Mouse (Mus musculus) right cerebral cortex, postnatal 10 days (tissue): ENCODE results near the gene Kansl3.

Experiments used
- DNase-seq, 2 experiments: peaks; one replicate each; pipeline ENCODE4 v3.0.0; 2021; ENCODE audit warnings: low spot score in 2 of 2

Kansl3 gene

DNA sequence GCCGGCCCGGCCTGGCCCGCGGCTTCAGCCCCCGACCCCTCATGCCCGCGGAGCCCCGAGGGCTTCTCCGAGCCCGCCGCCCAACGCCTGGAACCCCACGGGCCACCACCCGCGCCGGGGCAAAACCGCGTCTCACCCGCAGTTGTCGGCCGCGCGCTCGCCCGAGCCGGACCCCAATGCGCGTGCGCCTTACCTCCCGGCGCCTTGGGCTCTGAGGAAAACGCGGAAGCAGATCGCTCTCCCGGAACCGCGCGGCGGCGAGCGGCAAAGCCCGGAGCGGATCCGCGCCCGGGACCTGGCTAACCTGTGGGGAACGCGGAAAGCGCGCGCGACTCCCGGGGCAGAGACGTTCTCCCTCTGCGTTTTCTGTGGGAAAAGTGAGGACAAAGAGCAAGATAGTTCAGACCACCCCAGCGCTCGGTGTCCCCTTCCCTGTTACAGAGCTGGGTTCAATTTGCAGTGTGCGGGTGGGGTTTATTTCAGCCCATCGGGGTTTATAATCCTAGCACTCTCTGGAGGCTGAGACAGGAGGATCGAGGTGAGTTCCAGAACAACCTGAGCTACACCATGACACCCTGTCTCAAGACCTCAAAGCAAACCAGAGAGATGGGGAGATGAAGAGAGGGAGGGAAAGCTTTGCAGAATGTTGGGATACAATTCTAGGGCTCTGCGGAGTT is at the start of gene Kansl3:
TSS of gene Kansl3 (minus strand) at position 213 of the 677 bp plus-strand sequence.
- peak; percentile 89 to 93 for DNase-seq

- DNase-seq = no peak
Observed at GRCm38 (mm10) chr1:36404531-36404930, 35.5 kb upstream of the Kansl3 start.

DNA sequence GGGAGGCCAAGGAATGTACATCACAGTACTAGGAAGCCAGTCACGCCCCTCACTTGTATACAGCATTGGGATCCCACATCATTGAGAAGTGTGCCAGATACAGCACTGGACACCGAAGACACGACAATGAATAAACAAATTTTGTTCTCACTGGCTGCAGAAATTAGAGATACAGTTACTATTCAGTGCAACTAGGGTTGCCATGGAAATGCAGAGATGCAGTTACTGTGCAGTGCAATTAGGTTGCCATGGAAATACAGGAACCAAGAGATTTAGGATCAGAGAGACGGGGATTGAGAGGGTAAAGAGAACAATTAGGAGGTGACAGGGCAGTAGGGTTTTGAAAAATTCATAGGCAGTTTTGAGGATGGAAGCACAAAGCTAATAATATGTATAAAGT is 32.5 kb upstream of the Kansl3 start:
- peak in 1 of 2 experiments; percentile 67 for DNase-seq

GRCm38 (mm10) chr1:36397041-36397440 is 28.1 kb upstream of the Kansl3 start:
- no peak for DNase-seq

- DNase-seq = no peak
Observed at GRCm38 (mm10) chr1:36379582-36379981, 10.6 kb upstream of the Kansl3 start.

- DNase-seq = no peak
Observed at GRCm38 (mm10) chr1:36378880-36379279, 9.9 kb upstream of the Kansl3 start.

DNA sequence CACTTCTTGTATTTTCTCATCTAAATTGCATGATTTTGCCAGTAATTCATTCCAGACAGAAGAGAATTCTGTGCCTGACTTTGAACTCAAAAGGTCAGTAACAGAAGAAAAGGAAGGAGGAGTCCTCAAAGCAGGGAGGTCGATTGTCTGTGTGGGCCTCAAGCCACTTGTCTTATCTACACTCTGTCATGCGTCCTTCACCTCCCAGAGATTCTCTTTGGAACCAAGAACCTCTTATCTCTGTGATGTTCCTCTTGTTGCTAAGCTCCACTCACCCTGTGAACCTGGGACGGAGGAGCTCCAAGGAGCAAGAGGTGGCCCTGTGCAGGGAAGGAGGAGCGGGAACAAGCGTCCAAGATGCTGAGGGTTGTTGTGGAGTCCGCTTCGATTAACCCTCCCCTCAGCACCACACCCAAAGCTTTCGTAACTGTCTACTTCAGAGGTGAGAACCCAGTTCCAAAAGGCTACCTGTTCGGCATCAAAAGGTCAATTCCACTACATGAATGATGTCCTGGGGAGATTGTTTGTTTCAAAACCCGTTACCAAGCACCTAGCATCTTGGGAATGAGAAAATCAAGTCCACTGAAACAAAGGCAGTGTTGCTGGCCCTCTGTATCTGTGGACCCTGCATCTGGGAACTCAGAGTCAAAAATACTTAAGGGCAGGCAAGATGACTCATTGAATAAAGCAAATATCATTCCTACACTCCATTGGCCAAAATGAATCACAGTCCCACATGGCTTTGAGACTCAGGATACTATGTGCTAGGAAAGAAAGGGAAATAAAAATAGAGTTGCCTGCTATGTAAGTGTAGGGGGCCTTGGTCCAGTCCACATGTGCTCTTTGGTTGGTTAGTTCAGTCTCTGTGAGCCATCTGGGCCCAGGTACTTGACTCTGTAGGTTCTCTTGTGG is 3.2 kb upstream of the Kansl3 start, which contains the start of gene Fer1l5:
TSS of gene Fer1l5 (plus strand) at position 358 of the 912 bp plus-strand sequence.
- no peak for DNase-seq

GRCm38 (mm10) chr1:36370918-36371317 is 1.9 kb upstream of the Kansl3 start:
- DNase-seq = no peak

DNA sequence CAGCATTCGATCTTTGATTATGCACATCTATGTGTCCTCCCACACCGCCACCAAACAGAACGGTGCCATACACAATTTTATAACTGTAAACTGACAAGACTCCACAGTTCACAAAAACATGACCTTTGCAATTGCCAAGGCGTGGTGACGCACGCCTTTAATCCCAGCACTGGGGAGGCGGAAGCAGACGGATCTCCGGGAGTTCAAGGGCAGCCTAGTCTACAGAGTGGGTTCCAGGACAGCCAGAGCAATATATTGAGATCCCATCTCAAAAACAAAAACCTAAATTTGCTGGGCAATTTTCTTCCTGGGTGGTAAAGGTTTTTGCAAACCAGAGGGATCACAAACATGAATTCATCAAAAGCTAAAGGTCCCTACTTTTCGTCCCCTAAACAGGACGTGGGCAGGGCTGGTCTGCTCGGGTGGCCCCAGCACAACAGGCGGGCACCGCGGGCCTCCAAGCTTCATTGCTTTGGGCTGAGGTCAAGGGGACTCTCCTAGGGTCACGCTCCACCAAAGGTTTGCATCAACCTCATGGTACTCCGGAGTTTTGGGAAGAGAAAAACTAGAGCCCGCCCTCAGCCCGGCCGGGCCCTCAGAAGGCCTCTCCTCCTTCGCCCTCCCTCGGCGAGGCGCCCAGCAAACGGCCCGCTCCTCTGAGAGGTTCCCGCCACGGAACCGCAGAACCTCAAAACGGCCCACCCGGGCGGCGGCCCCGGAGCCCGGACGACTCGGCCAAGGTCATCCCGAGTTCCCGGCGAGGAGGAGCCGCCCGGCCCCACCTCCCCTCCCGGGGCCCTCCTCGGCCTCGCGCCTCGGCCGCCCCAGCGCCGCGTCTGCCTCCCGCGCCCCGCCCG is 641 bp downstream of the Kansl3 start:
- peak; percentile 54 to 55 for DNase-seq

DNA sequence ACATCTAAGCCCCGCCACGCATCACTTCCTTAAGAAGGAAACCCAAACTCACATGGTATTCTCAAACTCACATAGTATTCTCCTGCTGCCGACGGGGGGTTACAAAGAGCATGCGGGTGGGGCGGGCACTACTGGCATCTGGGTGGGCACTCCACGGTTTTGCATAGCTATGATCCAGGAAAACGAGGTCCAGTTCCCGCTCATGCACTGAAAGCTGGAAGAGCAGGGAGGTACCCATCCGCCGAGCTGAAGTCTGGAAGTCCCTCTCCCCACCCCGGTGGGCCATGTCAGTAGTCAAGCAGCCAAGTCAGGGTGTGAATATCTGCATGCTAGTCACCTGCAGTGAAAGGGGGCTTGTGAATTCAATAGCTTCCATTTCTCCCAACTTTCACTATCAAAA is 1.3 kb downstream of the Kansl3 start:
- no peak for DNase-seq

DNA sequence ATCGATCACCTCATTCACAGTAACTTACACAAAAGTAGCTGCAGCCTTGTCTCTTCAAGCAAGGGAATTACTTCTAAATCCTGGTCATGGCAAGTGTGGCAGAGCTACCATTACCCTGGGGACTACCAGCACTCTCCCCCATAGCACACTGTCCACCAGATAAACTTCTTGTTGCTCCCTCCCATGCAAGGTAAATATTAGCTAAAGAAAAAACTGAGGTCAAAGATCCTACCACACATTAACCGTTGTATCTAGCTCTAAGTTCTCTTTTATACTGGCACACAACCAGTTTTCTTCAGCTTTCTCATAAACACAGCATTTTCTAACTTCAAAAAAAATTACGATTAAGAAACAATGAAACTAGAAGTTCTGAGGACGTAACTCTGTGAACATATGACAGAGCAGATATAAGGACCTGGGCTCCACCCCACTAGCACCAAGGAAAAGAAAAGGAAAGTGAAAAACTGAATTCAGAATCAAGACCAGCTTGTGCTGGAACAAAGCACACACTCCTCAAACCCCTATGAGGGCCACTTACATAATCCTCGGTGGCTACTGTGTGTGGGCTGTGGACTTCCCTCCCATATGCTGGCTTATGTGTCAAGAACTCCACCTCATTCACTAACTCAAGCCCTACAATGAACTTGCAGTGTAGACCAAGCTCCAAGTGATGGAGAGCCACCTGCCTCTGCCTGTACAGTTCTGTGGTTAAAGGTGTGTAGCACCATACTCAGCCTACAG is 11.9 kb downstream of the Kansl3 start:
- no peak for DNase-seq

DNA sequence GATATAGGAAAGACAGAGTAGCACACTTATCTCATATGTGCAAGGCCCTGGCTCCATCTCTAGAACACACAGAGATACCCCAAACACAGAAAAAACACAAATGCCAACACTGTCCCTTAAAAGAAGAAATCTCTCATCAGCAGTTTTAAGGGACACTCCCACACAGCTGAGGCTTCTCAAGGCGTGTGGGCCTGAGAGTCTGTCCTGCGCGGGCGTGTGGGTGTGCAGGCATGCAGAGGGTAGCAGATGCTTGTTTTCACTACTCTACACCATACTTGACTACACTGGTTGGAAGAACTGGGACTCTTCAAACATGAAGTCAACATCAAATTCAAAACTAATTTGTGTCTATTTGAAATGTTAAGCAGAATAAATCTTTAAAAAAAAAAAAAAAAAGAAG is 16.6 kb downstream of the Kansl3 start:
- DNase-seq = no peak

DNA sequence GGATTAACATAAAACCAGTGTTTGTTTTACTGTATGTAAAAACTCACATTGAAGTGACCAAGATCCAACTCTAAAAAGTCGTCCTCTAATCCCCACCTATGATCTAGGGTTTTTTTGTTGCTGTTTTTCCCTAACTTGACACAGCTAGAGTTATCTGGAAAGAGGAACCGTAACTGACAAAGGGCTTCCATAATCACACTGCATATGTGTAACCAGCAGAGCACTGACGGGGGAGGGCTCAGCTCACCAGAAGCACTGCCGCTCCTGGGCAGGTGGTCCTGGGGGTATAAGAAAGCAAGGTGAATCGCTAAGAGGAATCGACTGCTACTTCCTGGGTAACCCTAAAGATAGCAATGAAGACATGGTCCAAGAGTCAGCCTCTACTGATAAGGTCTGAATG is 26.4 kb downstream of the Kansl3 start:
- DNase-seq = no peak

GRCm38 (mm10) chr1:36332955-36333887 is 35.8 kb downstream of the Kansl3 start:
- DNase-seq = no peak

DNA sequence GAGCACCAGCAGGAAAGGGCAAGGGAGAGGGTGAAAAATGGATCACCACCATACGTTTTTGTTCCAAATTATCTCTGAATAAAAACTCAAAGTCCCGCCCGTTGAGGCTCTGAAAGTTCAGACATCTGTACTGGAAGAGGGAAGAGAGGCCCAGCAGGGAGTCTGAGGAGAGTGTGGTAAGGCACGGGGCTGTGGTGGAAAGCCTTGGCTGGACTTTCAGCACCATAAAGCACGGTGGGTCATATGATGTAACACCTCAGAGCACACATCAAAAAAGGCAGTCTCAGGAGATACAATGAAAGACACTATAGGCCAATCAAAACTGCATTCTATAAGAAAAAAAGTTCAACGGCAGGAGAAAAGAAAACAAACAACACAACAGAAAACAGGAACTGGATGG is 37.2 kb downstream of the Kansl3 start:
- DNase-seq = no peak

DNA sequence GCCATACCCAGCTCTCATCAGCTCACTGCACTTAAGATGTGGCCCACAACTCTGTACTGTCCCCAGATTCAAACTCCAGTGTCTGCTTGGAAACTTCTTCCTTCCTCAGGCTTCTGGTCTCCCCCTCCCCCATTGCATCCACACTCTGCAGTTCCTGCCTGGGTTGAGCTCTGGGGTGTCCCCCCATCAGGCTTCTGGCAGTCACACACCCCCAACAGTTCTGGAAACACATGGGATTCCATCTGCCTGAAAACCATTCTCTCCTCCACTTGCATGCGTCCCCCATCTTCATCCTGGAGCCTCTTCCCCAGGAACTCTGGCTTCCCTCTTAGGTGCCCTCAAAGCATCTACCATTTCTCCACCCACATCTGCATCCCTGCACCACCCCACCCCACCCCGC is 42.2 kb downstream of the Kansl3 start:
- DNase-seq = no peak

DNA sequence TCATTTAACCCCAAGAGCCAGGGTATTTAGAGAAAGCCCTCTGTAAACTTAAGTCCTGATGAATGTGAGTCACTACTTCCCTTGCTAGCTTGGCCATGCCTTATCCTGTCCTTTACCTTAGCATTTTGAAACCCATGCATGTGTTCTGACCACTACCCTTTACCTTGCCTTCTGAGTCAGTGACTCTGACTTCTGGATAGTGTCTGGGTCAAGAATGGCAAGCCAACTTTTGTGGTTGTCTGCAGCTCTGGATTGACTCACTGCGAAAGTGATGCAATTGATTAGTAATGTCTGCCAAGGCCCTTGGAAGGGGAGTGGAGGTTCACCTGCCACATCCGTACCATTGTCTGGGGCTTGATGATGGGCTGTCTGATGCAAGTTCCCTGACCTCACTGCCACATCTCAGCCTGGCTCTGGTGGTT is 43.1 kb downstream of the Kansl3 start:
- DNase-seq = no peak

DNA sequence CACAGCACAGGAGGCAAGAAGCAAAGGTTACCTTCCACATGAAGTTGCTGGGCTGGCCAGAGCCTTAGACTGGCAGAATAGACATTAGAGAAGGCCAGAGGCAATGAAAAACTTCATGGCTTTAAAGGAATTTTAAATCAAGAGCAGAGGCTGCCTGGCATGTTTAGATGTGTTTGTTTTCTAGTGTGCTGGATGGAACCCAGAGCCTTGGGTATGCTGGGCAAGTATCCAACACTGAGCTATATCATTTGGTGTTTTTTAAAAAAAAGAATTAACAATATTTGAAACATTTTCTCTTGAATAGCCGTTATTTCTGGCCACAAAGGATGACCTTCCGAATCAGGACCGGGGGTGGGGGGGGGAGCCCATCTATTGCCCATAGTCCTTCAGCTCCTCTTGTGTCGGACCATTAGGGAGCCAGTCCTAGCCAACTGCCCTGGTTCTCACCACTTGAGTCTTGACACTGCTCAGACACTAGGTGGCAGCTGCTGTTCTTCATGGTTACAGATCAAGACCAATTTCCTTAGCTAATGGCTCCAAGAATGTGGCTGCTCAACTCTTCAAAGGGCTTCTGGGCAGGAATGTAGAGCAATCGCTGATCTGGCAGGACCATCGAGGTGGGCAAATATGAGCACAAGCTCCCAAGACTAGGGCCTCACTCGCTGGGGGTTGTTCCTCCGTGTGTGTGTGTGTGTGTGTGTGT is 45.1 kb downstream of the Kansl3 start:
- peak; percentile 68 to 71 for DNase-seq

DNA sequence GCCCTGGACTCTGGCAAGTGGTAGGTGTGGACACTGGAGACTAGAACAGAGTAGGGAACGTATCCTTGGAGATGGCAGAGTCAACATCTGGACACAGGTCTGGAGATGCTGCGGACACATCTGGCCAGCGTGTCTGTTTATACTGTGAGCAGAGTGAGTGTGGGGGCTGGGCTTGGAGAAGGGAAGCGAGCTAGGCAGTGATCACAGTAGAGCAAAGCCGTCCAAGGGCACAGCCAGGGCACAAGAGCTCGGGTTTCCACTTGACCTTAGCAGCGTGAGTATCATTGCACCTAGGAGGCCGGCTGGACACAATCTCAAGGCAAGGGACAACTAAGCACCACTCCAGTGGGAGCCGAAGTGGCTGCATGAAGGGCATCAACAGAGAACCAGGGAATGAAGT is 45.9 kb downstream of the Kansl3 start:
- DNase-seq = no peak
